11 mouse cellular contexts compared by ENCODE assay signal in genomic region chr12:100775911-100776581, GRCm38 (mm10). TPM values are rescaled to one million over a fixed set of nuclear protein-coding genes. Genes with fewer than 3 reads are reported as not detected.
DNase-seq lines count a peak whose midpoint lies in the region; ATAC-seq lines count a peak whose summit lies in the region.
"Had no signal": no experiment of that assay in that cellular context is flagged by ENCODE, and none has a peak within 500 bp of the region (broad histone marks: within the 10 kb centered on the region; RNA-seq: fewer than 3 reads in every experiment).

No protein-coding gene starts in this region.

- DNase-seq in heart, postnatal 4 days: peak; percentile 11
- DNase-seq in heart, postnatal 25 days (ENCODE audit: low spot score): no peak
- DNase-seq in urinary bladder, postnatal 14 days (ENCODE audit: low spot score): peak; percentile 24
- no peak for DNase-seq in urinary bladder, adult 2 months (ENCODE audit: low spot score)
- DNase-seq in kidney, postnatal 14 days: peak; percentile 70
- DNase-seq in cerebellum, adult 9-11 months: no peak
- DNase-seq: thymus, adult 2 months had no signal

- H3K27ac ChIP-seq in hindbrain, embryonic 16.5 days (ENCODE audit: low read depth, low read length): no peak overlapping the region
- H3K27ac ChIP-seq: limb, embryonic 13.5 days had no signal

- no peaks in the 10 kb centered on the region for H3K9me3 ChIP-seq in hindbrain, embryonic 16.5 days (ENCODE audit: control insufficient read depth, low read length)
- H3K9me3 ChIP-seq: limb, embryonic 13.5 days had no signal

- H3K4me3 ChIP-seq in hindbrain, embryonic 16.5 days (ENCODE audit: low read length): no peak overlapping the region
- H3K4me3 ChIP-seq: limb, embryonic 13.5 days had no signal

- 81% methylated on average over 8 of the region's 8 CpGs for WGBS in hindbrain, embryonic 16.5 days

- H3K27me3 ChIP-seq in hindbrain, embryonic 16.5 days (replicated peaks; ENCODE audit: control insufficient read depth, insufficient read depth, low read length): no peaks in the 10 kb centered on the region
- H3K27me3 ChIP-seq: limb, embryonic 13.5 days had no signal

- intact Hi-C loops in heart, postnatal 25 days (cut with DNase I): loop anchor here (5.0 kb wide), 2 partner anchors 49 to 144 kb away; partner anchors contain the start of gene Rps6ka5

- H3K36me3 ChIP-seq in hindbrain, embryonic 16.5 days (ENCODE audit: control insufficient read depth, insufficient read depth, low read length): no peaks in the 10 kb centered on the region
- H3K36me3 ChIP-seq: limb, embryonic 13.5 days had no signal

- H3K9ac ChIP-seq in hindbrain, embryonic 16.5 days (ENCODE audit: low read depth, low read length): no peak overlapping the region
- H3K9ac ChIP-seq: limb, embryonic 13.5 days had no signal

- no peak overlapping the region for H3K4me2 ChIP-seq in hindbrain, embryonic 16.5 days (ENCODE audit: low read length)
- H3K4me2 ChIP-seq: limb, embryonic 13.5 days had no signal

- peaks cover 21% of the 10 kb centered on the region for H3K4me1 ChIP-seq in hindbrain, embryonic 16.5 days (ENCODE audit: control insufficient read depth, insufficient read depth, low read depth, low read length)

- ATAC-seq in erythroid progenitor cell, adult 5-6 weeks (replicated peaks; ENCODE audit: low FRiP score, poor library complexity, severe bottlenecking): no peak
- ATAC-seq in hindbrain, embryonic 16.5 days: no peak
- ATAC-seq: inflammation-experienced regulatory T-cells, adult 6 months had no signal

RNA-seq across cellular contexts. Expression of gene Dglucy, which starts 2.8 kb away (rescaled TPM):
- 10 to 100 TPM; 14.2 to 17.0 TPM for total RNA-seq in heart, postnatal 4 days (2021)
- 10 to 100 TPM; 60.4 to 61.1 TPM for total RNA-seq in heart, postnatal 25 days (2021)
- polyA plus RNA-seq in urinary bladder, adult 2 months (2012; rRNA removed): 20.0 and 23.8 TPM in 2 replicates
- total RNA-seq in erythroid progenitor cell, adult 5-6 weeks (2015; ENCODE audit: low replicate concordance): 0.42 and 1.1 TPM in 2 replicates
- total RNA-seq in erythroid progenitor cell, adult 5-6 weeks (2017; ENCODE audit: low replicate concordance): 5.1 TPM in 1 of 2 replicates, not detected in the other
- polyA plus RNA-seq in hindbrain, embryonic 16.5 days (2015; fragmentation: Nextera tagmentation; extraction: Ambion mirVana): 3.2 and 4.5 TPM in 2 replicates

RNA-seq across cellular contexts. Expression of gene Rps6ka5, which starts 49.3 kb away (rescaled TPM):
- total RNA-seq in heart, postnatal 4 days (2021): 10 to 100 TPM; 11.1 to 11.6 TPM
- total RNA-seq in heart, postnatal 25 days (2021): 10 to 100 TPM; 12.9 to 14.7 TPM
- polyA plus RNA-seq in urinary bladder, adult 2 months (2012; rRNA removed): 5.2 and 7.2 TPM in 2 replicates
- 18.0 and 22.2 TPM in 2 replicates for total RNA-seq in erythroid progenitor cell, adult 5-6 weeks (2015; ENCODE audit: low replicate concordance)
- 21.6 and 21.8 TPM in 2 replicates for total RNA-seq in erythroid progenitor cell, adult 5-6 weeks (2017; ENCODE audit: low replicate concordance)
- 5.7 and 6.4 TPM in 2 replicates for polyA plus RNA-seq in hindbrain, embryonic 16.5 days (2015; fragmentation: Nextera tagmentation; extraction: Ambion mirVana)

Comparison
In these comparisons a context has a peak if more than half of its experiments do, and no peak if none do; other contexts are left out.
1. DNase-seq: peak in heart, postnatal 4 days (single experiment), urinary bladder, postnatal 14 days (single experiment) and kidney, postnatal 14 days (single experiment); none in heart, postnatal 25 days (single experiment), urinary bladder, adult 2 months (single experiment) and cerebellum, adult 9-11 months (single experiment).